Mouse (Mus musculus) intestine, embryonic 14.5 days (tissue): ENCODE data around the gene Pde7b. TPM values are rescaled to one million over a fixed set of nuclear protein-coding genes. Genes with fewer than 3 reads are reported as not detected.

Experiments
- ATAC-seq: fragments of 200-750 bp; cut with Nextera tagmentation; replicated peaks from 2 replicates; pipeline ENCODE4 v1.8.0; 2017; ENCODE audit warnings: low read depth, moderate number of reproducible peaks, moderate TSS enrichment, moderate library complexity; ENCODE audit not compliant: low FRiP score, low TSS enrichment
- DNase-seq: peaks from one replicate; pipeline ENCODE4 v3.0.0-alpha.2; 2018; ENCODE audit warnings: low spot score
- H3K27ac ChIP-seq: fragments of 300-500 bp; sonication (generic); 2 replicates; pipeline ENCODE4 v1.5.1; 2014; ENCODE audit warnings: low read depth, mild to moderate bottlenecking, control low read depth
- H3K27me3 ChIP-seq: fragments of 300-500 bp; sonication (generic); replicated peaks from 2 replicates; pipeline ENCODE4 v1.6.1; 2014; ENCODE audit warnings: low read length, control low read depth; ENCODE audit not compliant: control insufficient read depth, insufficient read depth
- H3K36me3 ChIP-seq: fragments of 300-500 bp; sonication (generic); 2 replicates; pipeline ENCODE4 v1.6.1; 2014; ENCODE audit warnings: low read length, control low read depth; ENCODE audit not compliant: control insufficient read depth, insufficient read depth
- H3K4me1 ChIP-seq: fragments of 300-500 bp; sonication (generic); replicated peaks from 2 replicates; pipeline ENCODE4 v1.6.1; 2014; ENCODE audit warnings: low read length, control low read depth, mixed read lengths; ENCODE audit not compliant: control insufficient read depth, insufficient read depth
- H3K4me2 ChIP-seq: fragments of 300-500 bp; sonication (generic); 2 replicates; pipeline ENCODE4 v1.6.1; 2014; ENCODE audit warnings: low read length
- H3K4me3 ChIP-seq: fragments of 300-500 bp; sonication (generic); 2 replicates; pipeline ENCODE4 v1.5.1; 2014; ENCODE audit warnings: low read depth, low read length, control low read depth, mixed read lengths
- H3K9ac ChIP-seq: fragments of 300-500 bp; sonication (generic); 2 replicates; pipeline ENCODE4 v1.6.1; 2014; ENCODE audit warnings: mild to moderate bottlenecking, low read length
- H3K9me3 ChIP-seq: fragments of 300-500 bp; sonication (generic); 2 replicates; pipeline ENCODE4 v1.6.1; 2016; ENCODE audit warnings: low read length, control low read depth; ENCODE audit not compliant: control insufficient read depth
- WGBS: fragments of 180-500 bp; shearing (Covaris S2); extraction: QIAGEN DNeasy Blood & Tissue Kit; methylation state at CpG from one replicate; pipeline ENCODE4 v1.1.7; 2014; 5-methylcytosine and 5-hydroxymethylcytosine counted together
- polyA plus RNA-seq: library from polyadenylated mRNA; unstranded; fragments of >200 nt; fragmentation: Nextera tagmentation; extraction: Ambion mirVana; gene quantifications from 2 replicates; pipeline ENCODE4 v1.2.1, GENCODE M21; 2014

Gene Pde7b
- polyA plus RNA-seq, 1 experiment from 2014 or later: 2.8 TPM

GRCm38 (mm10) chr10:20695637-20696036 is 29.2 kb downstream of the Pde7b start:
- no peak for DNase-seq
- ATAC-seq: no peak
- no peaks in the 10 kb centered on the region for H3K9me3 ChIP-seq
- H3K9ac ChIP-seq: no peak overlapping the region
- no peaks in the 10 kb centered on the region for H3K4me1 ChIP-seq
- 67% methylated on average over 11 of the region's 11 CpGs for WGBS
- H3K27me3 ChIP-seq: no peaks in the 10 kb centered on the region
- no peak overlapping the region for H3K27ac ChIP-seq
- no peaks in the 10 kb centered on the region for H3K36me3 ChIP-seq
- no peak overlapping the region for H3K4me3 ChIP-seq
- no peak overlapping the region for H3K4me2 ChIP-seq

GRCm38 (mm10) chr10:20690002-20690401 is 34.9 kb downstream of the Pde7b start:
- ATAC-seq (no peak), DNase-seq (no peak)
- H3K36me3 ChIP-seq: no peaks in the 10 kb centered on the region
- no peaks in the 10 kb centered on the region for H3K9me3 ChIP-seq
- no peak overlapping the region for H3K4me3 ChIP-seq
- 84% methylated on average over 9 of the region's 9 CpGs for WGBS
- H3K9ac ChIP-seq: no peak overlapping the region
- H3K27me3 ChIP-seq: no peaks in the 10 kb centered on the region
- H3K4me2 ChIP-seq: no peak overlapping the region
- H3K4me1 ChIP-seq: no peaks in the 10 kb centered on the region
- H3K27ac ChIP-seq: no peak overlapping the region

- no peak overlapping the region for H3K9ac ChIP-seq
- DNase-seq (no peak), ATAC-seq (no peak)
- no peak overlapping the region for H3K4me3 ChIP-seq
- no peaks in the 10 kb centered on the region for H3K4me1 ChIP-seq
- H3K4me2 ChIP-seq: no peak overlapping the region
- H3K27me3 ChIP-seq: no peaks in the 10 kb centered on the region
- no peak overlapping the region for H3K27ac ChIP-seq
- H3K9me3 ChIP-seq: 0 out of 2 replicates have a peak, but pooled peaks cover 4% of the 10 kb centered on the region
- H3K36me3 ChIP-seq: no peaks in the 10 kb centered on the region
- 98% methylated on average over 2 of the region's 2 CpGs for WGBS
Observed at GRCm38 (mm10) chr10:20684151-20684550, 40.7 kb downstream of the Pde7b start.

DNA sequence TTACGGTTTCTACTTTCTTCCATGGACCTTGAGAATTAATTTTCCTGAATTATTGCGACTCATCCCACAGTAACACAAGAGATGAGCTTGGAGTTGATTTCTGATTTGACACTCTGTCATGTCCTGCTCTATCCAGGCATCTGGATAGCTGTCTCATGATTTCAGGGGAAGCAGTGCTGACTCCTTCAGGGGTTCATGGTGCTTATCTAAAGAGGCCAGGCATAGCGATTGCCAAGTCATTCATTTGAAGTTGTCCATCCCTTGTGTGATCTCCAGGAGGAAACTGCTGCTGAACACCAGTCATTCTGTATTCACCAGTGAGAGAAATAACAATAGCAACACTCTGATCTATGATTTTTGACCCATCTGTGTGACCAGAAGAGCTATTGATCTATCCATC is 43.9 kb downstream of the Pde7b start:
- Histone ChIP-seq H3K36me3 (no peaks in the 10 kb centered on the region), H3K4me2 (no peak overlapping the region), H3K27me3 (no peaks in the 10 kb centered on the region), H3K9ac (no peak overlapping the region), H3K4me1 (0 out of 2 replicates have a peak, but pooled peaks cover 4% of the 10 kb centered on the region), H3K4me3 (no peak overlapping the region), H3K27ac (no peak overlapping the region), H3K9me3 (0 out of 2 replicates have a peak, but pooled peaks cover 4% of the 10 kb centered on the region)
- no peak for DNase-seq
- 93% methylated on average over 3 of the region's 3 CpGs for WGBS
- ATAC-seq: no peak

- 29% methylated on average over 3 of the region's 3 CpGs for WGBS
- Histone ChIP-seq H3K4me3 (no peak overlapping the region), H3K9me3 (no peaks in the 10 kb centered on the region), H3K27ac (no peak overlapping the region), H3K36me3 (no peaks in the 10 kb centered on the region), H3K4me1 (peaks cover 13% of the 10 kb centered on the region; the same call in 1 of the 2 replicates), H3K4me2 (no peak overlapping the region), H3K9ac (no peak overlapping the region), H3K27me3 (no peaks in the 10 kb centered on the region)
- no peak for DNase-seq
- ATAC-seq: no peak
Observed at GRCm38 (mm10) chr10:20675321-20675720, 49.6 kb downstream of the Pde7b start.

GRCm38 (mm10) chr10:20673798-20674197 is 51.1 kb downstream of the Pde7b start:
- no peaks in the 10 kb centered on the region for H3K27me3 ChIP-seq
- 95% methylated on average over 4 of the region's 4 CpGs for WGBS
- no peak overlapping the region for H3K27ac ChIP-seq
- DNase-seq: no peak
- H3K36me3 ChIP-seq: no peaks in the 10 kb centered on the region
- H3K4me1 ChIP-seq: peaks cover 13% of the 10 kb centered on the region; the same call in 1 of the 2 replicates
- no peak overlapping the region for H3K4me3 ChIP-seq
- H3K9ac ChIP-seq: no peak overlapping the region
- H3K9me3 ChIP-seq: no peaks in the 10 kb centered on the region
- no peak overlapping the region for H3K4me2 ChIP-seq
- ATAC-seq: no peak

GRCm38 (mm10) chr10:20672591-20672990 is 52.3 kb downstream of the Pde7b start:
- no peak overlapping the region for H3K27ac ChIP-seq
- 70% methylated on average over 11 of the region's 11 CpGs for WGBS

DNA sequence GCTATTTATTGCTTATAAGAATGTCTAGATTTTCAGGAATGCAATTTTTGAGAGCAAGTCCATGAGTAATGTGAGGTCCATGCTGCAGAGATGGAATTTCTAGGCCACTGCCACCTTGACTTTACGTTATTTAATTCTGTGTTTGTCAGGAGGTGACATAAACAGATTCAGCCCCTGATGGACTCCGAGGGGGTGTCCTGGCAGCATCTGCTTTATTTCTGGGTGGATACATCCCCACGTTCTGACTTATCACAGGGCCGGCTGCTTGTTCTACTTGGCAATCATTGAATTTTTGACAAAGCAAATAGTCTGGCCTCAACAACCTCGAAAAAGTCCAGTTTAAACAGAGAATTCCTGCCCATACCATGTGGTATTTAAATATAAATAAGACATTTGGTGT is 53.3 kb downstream of the Pde7b start:
- Histone ChIP-seq H3K27me3 (no peaks in the 10 kb centered on the region), H3K4me1 (peaks cover 9% of the 10 kb centered on the region; the same call in 1 of the 2 replicates), H3K4me3 (no peak overlapping the region), H3K9ac (no peak overlapping the region), H3K36me3 (no peaks in the 10 kb centered on the region), H3K4me2 (no peak overlapping the region), H3K27ac (no peak overlapping the region), H3K9me3 (no peaks in the 10 kb centered on the region)
- ATAC-seq: no peak
- 26% methylated on average over 5 of the region's 5 CpGs for WGBS
- DNase-seq: no peak

More at GRCm38 (mm10) chr10:20672591-20672990, 52.3 kb downstream of the Pde7b start:
- Histone ChIP-seq H3K4me3 (no peak overlapping the region), H3K4me1 (peaks cover 13% of the 10 kb centered on the region; the same call in 1 of the 2 replicates), H3K9ac (no peak overlapping the region), H3K27me3 (no peaks in the 10 kb centered on the region), H3K4me2 (no peak overlapping the region), H3K36me3 (no peaks in the 10 kb centered on the region), H3K9me3 (no peaks in the 10 kb centered on the region)
- DNase-seq: no peak
- ATAC-seq: no peak

DNA sequence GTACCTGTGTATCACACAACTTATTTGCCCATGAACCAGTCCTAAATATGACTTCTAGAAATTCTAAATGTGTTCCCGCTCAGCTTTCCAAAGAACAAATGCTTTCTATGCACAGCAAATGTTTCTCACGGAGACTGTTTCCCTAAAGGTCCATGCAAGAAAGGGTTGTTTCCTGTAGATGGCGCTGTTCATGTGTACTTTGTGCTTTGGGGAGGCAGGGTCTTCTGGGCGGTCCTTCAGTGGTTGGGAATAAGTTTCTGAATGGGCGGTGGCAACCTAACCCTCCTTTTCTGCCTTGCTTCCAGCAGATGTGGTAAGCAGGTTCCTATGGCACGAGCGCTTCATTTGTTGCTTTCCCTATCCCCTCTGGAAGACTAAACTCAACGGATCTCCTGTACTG is 54.3 kb downstream of the Pde7b start:
- no peaks in the 10 kb centered on the region for H3K9me3 ChIP-seq
- H3K4me3 ChIP-seq: no peak overlapping the region
- 85% methylated on average over 8 of the region's 8 CpGs for WGBS
- no peak overlapping the region for H3K9ac ChIP-seq
- DNase-seq: no peak
- no peaks in the 10 kb centered on the region for H3K36me3 ChIP-seq
- no peaks in the 10 kb centered on the region for H3K27me3 ChIP-seq
- H3K27ac ChIP-seq: no peak overlapping the region
- no peak for ATAC-seq
- H3K4me2 ChIP-seq: no peak overlapping the region
- peaks cover 9% of the 10 kb centered on the region; the same call in 1 of the 2 replicates for H3K4me1 ChIP-seq
